Mouse (Mus musculus): ENCODE data around the gene Uox.

Gene Uox

GRCm38 (mm10) chr3:146586616-146587015, 16.4 kb downstream of the Uox start:
- DNase-seq, result no peak

DNA sequence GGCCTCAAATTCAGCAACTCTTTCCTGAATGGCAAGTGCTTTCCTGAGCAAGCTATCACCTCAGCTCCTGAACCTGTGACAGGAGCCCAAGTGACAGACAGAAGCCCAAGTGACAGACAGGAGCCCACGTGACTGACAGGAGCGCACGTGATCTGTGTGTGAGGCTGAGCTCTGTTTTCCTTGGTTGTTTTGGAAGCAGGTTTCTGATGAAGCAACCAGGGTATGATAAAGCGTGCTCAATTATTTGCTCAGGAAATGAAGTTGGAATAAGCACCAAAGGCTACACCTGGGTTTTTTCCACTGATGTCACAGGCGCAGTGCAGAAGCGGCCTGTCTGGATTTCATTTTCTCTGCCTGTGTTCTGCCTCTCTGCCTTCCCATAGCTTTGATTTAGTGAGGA, 19.3 kb downstream of the Uox start:
- no peak for DNase-seq

GRCm38 (mm10) chr3:146591159-146591558, 20.9 kb downstream of the Uox start:
- no peak for DNase-seq

- no peak for DNase-seq
Measured at GRCm38 (mm10) chr3:146591601-146592000, 21.4 kb downstream of the Uox start.

DNA sequence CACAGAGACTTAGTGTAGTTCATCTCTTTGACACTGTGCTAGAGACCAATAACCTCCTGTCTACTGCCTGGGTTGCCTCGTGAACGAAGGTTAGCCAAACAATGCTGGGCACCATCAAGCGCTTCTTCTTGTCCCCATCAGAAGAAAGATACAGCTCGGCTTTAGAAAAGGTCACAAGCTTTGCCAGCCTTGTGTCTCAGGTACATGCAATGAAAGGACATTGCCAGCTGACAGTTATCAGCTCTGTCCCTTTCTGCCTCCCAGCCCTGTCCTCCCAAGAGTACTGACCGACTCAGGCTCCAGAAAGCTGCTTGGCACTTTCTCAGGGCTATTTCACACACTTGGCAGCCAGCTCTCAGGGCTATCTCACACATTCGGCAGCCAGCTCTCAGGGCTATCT, 25.2 kb downstream of the Uox start:
- no peak for DNase-seq

DNA sequence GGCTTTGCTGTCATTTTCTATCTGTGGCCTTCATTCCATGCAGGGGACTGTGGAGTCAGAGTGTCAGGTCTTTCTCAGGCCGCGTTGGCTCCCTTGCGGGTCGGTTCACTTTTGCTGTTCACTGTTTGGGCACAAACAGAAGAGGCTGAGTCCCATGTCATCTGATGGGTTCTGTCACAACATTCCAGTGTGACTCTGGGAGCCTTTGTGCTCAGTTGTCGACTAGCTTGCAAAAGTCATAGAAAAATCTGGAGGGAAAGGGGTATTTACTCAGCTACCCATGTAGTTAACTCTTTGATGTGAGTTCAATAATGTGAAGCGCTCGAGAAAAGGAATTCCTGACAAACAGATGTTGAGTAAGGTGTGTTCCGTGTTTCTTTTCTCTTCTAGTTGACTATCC, 26.2 kb downstream of the Uox start:
- DNase-seq, result no peak

GRCm38 (mm10) chr3:146596864-146597263, 26.6 kb downstream of the Uox start:
- DNase-seq, result no peak

DNA sequence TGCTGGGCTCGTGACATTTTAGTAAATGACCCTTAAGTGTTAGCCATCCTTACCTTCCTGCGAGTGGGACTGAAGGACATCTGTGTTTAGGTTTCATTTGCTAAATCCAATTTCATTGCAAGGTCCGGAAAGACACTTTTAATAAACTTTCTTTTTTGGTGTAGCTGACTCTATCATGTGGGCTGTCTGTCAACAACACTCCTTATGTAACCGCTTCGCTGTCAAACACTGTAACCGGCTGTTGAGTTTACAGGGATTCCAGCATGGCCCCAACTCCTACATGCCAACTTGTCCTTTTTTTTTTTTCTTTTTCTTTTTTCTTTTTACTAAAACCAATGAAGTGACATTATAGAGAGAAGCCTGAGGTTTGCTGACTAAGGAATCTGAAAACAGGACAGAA, 28.2 kb downstream of the Uox start:
- no peak for DNase-seq

GRCm38 (mm10) chr3:146599198-146599900, 29.1 kb downstream of the Uox start:
- DNase-seq, result no peak

GRCm38 (mm10) chr3:146601205-146601604, 31.0 kb downstream of the Uox start:
- DNase-seq, result no peak

GRCm38 (mm10) chr3:146602531-146602930, 32.3 kb downstream of the Uox start:
- DNase-seq, result no peak

GRCm38 (mm10) chr3:146604647-146605046, 34.4 kb downstream of the Uox start:
- no peak for DNase-seq

GRCm38 (mm10) chr3:146607368-146607767, 37.1 kb downstream of the Uox start:
- no peak for DNase-seq

- no peak for DNase-seq
Measured at GRCm38 (mm10) chr3:146610322-146610721, 40.1 kb downstream of the Uox start.

DNA sequence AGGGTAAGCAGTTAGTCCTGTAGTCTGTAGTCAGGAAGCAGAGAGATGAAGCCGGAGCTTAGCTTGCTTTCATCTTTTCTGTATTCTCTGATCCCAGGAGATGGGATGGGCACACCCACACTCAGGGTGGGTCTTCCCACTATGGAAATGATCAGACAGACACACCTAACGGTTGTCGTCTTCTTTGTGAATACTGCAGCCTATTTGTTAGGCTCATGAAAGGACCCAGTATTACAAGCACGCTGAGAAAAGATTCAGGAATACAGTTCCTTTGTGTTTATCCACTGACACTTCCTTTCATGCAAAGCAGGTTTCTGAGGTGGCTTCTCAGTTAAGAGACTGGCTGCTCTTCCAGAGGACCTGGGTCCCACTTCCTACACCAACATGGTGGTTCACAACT, 41.0 kb downstream of the Uox start:
- DNase-seq, result no peak

- DNase-seq, result no peak
Measured at GRCm38 (mm10) chr3:146611821-146612220, 41.6 kb downstream of the Uox start.

DNA sequence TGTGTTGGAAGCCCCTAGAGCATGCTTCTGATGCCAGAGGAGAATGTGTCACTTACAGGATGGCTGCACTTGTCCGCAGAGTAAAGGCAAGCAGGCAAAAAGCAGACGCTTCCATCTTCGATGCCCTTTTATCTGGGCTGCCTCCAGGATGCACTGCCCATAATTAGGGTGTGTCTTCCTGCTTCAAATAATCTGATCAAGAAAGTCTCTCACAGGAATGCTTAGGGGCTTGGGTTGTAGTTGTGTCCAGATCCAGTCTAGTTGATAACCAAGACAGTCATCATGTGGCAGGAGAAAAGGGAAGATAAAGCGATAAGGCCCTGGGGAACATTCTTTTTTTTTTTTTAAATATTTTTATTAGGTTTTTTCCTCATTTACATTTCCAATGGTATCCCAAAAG, 45.3 kb downstream of the Uox start, which contains the start of gene Dnase2b:
TSS of gene Dnase2b (minus strand) at position 101 of the 400 bp plus-strand sequence.
- DNase-seq, result no peak

GRCm38 (mm10) chr3:146616533-146617283, 46.5 kb downstream of the Uox start:
- no peak for DNase-seq

DNA sequence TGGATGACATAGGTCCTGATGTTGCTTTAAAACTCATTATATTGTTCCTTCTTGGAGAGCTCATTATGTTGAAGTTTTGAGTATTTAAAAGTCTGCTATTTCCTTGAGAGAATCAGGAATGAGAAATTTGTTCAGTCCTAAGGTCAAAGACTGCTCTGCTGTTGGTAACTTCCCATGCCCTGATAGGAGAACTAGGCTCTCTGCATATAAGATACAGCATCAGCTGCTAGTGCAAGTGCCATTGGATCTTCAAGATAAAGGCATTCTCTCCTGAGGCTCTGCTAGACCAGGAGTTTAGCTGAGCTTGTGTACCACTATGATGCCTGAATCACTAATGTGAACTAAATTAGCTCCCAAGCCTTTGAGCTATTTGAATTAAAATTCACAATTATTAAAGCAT, 47.7 kb downstream of the Uox start:
- no peak for DNase-seq

- no peak for DNase-seq
Measured at GRCm38 (mm10) chr3:146618357-146618756, 48.1 kb downstream of the Uox start.

DNA sequence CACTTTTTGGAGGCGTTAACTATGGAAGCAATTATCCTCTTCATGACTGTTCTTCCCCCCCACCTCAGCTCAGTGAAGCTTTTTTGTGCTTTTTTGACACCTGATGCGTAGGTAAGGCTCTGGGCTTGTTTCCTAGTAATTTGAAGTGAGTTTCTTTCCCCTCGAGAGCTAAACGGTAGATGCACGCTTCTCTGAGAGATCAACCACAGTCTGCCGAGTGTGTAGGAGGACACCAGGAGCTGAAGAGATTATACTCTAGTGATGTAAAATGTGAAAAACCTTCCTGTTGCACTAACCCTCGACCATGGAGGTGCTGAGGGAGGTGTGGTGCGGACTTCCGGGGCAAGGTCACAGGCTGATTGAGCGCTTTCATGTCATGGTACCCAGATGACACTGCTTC, 49.9 kb downstream of the Uox start:
- DNase-seq, result no peak

- peak; percentile 83 to 89 for DNase-seq
Measured at GRCm38 (mm10) chr3:146620555-146621249, 50.5 kb downstream of the Uox start.

GRCm38 (mm10) chr3:146621966-146622365, 51.7 kb downstream of the Uox start:
- no peak for DNase-seq

GRCm38 (mm10) chr3:146625766-146626165, 55.5 kb downstream of the Uox start:
- DNase-seq, result no peak

Measured in cerebellum, postnatal 25 days (tissue).